Mouse (Mus musculus): ENCODE measurements around the gene Rab8b. TPM values are rescaled to one million over a fixed set of nuclear protein-coding genes. Genes with fewer than 3 reads are reported as not detected.
"Not testable (repeated sequence)": the region's sequence is repeated elsewhere in the genome, so short reads cannot be mapped to it uniquely, and the experiment has no call there.

The Rab8b gene
- total RNA-seq, 2 experiments from 2014 or later, result 34.6 to 38.7 TPM

DNA sequence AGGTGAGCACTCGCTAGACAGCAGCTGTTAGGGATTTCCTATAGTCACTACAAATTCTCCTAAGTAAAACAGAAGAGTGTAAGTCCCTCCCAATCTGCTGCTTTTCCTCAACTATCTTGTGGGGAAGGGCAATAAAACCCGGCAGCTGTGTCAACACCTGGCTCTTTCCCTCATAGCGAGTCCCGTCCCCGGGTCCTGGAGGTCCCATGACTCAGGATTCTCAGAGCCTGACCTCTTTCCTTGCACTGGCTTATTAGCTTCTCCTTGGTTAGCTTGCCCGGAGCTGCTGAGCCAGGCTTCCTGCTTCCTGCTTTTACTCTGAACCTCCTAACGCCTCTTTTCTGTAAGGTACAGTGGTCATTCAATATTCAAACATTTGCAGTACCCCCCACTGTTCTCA, 63.6 kb downstream of the Rab8b start:
- no peak for DNase-seq (ENCODE audit: low spot score in 2 of 2)

DNA sequence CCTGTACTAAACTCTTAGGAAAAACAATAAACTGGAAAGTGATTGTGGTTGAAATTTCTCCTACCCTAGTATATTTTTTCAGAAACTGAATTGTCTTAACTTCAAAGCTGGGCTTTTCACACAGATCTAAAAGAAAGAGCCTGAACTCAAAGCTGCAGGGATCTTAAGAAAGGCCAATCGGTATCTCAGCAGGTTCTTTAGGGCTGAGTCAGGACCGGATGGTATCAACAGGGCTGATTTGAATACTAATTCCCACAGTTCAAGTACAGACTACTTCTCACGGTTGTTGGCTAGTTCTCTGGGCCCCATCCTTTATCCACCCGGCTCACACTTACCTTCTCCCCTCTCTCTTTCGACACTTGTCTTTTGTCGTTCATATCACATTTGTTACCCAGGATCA, 66.9 kb downstream of the Rab8b start:
- no peak for DNase-seq (ENCODE audit: low spot score in 2 of 2)

DNA sequence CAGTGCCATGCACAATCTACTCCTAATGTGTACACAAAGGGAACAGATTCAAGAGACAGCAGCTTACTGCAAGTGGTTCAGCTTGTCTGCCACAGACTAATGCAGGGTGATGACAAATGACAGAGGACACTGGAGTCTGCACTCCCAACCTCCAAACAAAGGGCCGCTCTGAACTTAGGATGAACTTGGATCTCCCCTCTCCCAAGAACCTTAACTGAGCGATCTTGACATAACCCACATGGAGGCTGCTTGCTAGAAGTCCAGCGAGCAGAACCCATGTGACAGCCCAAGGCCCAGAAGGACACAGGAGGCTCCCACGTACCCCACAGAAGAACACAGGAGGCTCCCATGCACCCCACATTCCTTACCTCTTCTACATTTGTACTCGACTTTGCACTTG, 68.5 kb downstream of the Rab8b start:
- no peak for DNase-seq (ENCODE audit: low spot score in 2 of 2)

DNA sequence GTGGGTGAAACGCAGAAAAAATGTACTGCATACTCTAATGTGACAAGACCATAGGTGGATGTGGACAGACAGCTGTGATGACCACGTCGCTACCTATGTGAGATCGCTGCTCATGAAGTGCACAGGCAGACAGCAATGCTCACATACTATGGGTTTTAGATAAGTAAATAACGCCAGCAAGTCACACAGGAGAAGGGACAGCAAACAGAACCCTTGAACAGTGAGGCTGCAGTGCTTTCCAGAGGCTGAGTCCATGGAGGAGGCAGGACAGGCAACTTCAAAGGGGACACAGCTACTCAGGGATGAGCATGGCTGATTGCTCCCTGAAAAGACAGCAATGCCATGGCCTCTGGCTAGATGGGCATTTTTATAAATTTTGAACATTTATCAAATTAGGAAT, 72.7 kb downstream of the Rab8b start:
- no peak for DNase-seq (ENCODE audit: low spot score in 2 of 2)

DNA sequence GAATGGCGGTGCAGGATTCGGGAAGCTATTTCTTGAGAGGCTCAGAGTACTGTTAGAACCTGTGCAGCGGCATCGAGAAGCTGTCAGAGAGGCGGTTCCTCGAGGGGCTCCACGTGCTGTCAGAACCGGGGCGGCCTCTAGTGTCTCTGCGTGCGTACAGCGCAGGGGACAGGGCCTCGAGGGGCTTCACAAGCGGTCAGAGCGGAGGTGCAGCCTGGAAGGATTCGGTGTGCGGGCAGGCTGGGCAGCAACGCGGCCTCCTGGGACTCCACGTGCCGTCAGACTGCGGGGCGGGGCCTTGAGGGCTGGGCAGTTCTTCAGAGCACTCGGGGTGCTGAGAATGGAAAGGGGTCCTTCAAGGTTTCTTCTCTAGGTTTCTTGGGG, 84.4 kb downstream of the Rab8b start:
- no peak for DNase-seq (ENCODE audit: low spot score in 2 of 2)

DNA sequence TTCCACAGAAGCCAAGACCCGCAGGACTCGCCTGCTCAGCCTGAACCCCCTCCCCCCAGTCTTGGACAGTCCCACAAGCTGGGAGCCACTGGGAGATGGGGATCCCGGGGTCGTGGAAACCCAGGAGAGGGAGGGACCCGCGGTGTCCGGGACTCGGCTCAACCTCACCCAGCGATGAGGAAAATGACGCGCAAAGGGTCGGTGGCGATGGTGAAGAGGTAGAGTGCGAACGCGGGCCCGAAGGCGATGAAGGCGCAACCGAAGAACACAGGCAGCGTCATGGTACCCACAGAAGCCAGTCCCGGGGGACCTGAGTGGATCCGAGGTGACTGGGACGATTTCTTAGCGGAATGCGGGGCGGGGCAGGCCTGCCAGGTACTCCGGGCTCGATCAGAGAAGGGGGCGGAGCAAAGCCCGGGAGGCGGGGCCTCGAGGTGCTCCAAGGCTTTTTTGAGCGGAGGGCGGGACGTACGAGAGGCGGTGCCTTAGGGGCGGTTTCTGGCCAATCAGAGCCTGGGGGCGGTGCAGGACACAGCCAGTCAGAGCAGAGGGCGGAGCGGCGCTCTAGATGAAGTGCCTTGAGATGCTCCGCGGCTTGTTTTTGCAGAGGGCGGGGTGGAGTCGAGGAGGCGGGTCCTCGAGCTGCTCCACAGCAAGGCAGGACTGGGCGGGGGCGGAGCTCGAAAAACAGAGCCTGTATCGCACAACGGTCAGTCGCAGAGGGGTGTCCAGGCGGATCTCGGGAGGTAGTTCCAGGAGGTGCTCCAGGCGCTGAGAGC, 85.0 kb downstream of the Rab8b start, which contains the start of gene Aph1c:
TSS of gene Aph1c (minus strand) at position 409 of the 779 bp plus-strand sequence.
- peak; percentile 98 to 99 for DNase-seq (ENCODE audit: low spot score in 2 of 2)

DNA sequence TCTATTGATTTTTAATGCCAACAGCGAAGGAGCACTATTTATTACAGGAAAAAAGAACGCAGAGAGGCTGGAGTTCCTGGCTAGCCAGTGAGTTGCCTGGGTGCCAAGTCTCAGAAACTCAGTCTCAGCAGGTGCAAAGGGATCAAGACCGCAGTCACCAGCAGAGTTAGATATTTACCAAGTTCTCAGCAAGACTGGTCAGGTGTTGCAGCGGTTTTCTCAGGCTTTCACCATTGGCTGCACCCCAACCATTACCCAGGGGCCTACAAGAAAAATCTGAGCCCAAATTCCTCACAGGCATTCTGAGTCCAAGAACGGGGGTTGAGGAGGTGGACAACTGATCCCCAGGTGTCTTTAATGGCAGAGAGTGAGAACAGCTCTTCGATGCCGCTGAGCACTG, 85.6 kb downstream of the Rab8b start:
- DNase-seq (ENCODE audit: low spot score in 2 of 2), result no peak

DNA sequence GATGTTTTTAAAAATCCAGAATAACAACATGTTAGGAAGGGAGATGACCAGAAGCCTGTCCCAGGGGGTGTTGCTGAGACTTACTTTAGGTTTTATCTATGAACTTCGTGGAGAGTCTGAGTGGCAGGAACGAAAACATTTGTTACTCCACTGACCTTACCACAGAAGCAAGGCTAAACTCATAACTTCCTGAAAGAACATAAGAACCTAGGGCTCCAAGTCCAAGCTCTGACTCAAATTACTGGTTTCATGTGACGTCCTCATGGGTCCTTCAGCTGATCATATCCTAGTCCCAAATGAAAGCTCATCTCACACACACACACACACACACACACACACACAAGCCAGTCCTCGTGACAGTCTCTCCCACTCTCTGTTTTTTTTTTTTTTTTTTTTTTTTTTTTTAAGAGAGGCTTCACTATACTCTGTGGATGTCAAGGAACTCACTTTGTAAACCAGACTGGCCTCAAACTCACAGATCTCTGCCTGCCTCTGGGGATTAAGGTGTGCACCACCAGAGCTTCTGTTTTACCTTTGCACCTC, 87.0 kb downstream of the Rab8b start:
- no peak for DNase-seq (ENCODE audit: low spot score in 2 of 2)

DNA sequence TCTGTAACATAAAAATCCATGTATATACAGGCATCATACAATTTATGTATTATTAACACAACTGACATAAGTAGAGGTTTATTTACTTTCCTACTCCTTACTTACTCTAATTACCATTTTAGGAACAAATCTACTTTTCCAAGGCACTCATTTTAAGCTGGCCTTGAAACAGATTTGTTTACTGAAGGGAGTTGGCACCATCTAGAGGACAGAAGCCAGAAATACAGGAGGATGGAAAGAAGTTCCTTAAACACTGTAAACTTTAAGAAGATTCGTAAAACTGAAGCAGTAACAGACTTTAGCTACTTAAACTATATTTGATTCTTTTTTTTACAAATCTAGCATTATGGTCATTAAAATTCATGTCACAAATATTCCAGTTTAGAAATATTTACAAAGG, 93.5 kb downstream of the Rab8b start:
- peak in 1 of 2 experiments; percentile 39 for DNase-seq (ENCODE audit: low spot score in 2 of 2)

DNA sequence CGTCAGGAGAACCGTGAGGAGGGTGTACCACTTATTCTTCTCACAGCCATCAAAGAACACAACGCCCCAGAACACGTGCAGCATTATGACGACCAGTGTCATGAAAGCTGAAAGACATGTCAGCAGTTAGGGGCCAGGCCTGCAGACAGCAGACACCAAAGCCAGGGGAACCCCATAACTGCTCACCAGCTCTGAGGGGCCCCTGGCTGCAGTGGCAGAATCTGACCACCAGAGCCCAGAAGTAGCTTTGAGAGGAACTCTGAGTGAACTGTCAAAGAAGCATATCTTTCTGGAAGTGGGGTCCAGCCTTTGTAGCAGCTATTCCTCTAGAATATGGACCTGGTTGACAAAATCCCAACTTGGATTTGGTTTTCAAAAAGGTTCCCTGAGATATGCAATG, 97.2 kb downstream of the Rab8b start:
- DNase-seq (ENCODE audit: low spot score in 2 of 2), result not testable (repeated sequence)

DNA sequence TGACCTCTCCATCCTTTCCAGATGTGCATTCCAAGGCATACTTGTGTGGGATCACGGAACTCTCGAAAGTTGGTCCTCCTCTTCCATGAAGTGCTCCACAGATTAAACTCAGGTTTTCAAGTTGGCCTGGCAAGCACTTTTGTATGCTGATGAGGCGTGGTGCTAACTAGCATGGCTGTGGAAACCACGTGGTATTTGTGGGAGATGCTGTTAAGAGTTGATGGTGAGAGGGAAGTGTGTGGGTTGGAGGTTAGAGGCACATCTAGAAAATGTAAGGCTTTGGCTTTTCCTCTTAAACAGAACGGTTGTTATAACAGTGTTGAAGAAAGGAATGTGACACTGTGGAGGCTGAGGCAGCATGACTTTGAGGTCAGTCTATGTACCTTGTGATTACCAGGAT, 98.5 kb downstream of the Rab8b start:
- DNase-seq (ENCODE audit: low spot score in 2 of 2), result no peak

DNA sequence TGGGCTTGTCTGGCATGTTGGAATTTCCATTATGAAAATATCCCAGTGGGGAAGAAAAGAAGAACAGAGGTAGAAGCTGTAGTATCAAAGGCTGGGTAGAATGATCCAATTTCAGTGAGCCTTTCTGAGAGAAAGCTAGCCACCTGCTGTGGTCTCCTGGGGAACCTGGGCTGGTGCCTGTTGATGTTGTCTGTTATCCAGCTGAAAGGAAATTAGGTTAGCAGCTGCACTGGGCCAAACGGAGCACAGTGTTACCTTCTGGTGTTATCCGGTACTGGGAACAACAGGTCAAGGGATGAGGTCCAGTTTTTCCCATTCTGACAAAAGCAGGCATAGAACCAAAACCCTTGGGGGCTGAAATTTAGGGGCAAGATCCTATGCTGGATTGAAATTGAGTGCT, 106.1 kb downstream of the Rab8b start:
- no peak for DNase-seq (ENCODE audit: low spot score in 2 of 2)

DNA sequence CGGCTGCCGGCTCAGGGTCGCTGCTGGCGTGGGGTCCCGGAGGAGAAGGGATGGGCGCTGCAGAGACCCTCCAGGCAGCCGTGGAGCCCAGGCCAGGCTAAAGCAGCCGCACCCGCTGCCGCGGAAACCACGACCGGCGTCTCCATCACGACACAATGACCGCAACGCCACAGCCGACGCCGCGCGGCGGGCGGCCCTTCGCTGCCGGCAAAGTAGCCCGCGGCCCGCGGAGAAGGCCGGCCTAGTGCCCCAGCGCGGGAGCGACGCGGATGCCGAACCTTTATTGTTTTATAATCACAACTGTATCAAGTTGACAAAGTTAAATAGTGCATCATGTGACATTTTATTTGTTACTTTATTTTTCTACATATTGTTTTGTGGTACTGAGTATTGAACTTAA, 113.5 kb downstream of the Rab8b start:
- not testable (repeated sequence) for DNase-seq (ENCODE audit: low spot score in 2 of 2)

DNA sequence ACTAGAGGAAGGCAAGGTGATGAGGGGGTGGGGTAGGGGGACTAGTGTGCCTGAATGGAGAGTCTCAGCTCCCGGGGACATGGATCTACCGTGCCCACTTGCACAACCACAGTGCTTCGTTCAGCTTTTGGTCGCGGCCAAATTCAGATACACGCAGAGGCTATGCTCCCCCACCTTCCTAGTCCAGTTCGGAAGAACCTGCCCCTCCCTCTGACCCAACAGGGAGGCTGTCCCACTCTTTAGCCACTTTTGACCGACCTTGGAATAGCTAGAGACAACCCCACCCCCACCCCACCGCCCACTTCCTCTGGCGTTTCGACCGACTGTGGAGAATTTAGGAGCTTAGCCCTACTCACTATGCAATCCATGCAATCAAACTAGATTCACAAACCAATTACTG, 117.5 kb downstream of the Rab8b start:
- DNase-seq (ENCODE audit: low spot score in 2 of 2), result no peak

DNA sequence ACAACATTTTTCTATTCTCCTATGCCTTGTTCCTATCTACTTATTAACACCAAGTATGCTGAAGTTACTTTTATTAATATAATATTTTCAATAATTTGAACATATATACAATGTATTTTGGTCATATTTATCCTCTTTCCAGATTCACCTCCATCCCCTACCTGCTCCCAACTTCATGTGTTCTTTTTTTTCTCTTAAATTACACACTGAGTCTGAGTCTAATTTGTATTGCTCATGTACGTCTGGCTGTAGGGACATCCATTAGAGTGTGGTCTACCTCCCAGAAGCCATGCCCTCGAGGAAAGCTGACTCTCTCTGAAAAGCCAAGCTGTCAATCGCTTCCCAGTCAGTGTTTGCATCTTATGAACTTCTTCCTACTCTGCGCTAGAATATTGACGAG, 122.7 kb downstream of the Rab8b start, which contains the start of gene Gm10647:
TSS of gene Gm10647 (plus strand) at position 301 of the 400 bp plus-strand sequence.
- no peak for DNase-seq (ENCODE audit: low spot score in 2 of 2)

DNA sequence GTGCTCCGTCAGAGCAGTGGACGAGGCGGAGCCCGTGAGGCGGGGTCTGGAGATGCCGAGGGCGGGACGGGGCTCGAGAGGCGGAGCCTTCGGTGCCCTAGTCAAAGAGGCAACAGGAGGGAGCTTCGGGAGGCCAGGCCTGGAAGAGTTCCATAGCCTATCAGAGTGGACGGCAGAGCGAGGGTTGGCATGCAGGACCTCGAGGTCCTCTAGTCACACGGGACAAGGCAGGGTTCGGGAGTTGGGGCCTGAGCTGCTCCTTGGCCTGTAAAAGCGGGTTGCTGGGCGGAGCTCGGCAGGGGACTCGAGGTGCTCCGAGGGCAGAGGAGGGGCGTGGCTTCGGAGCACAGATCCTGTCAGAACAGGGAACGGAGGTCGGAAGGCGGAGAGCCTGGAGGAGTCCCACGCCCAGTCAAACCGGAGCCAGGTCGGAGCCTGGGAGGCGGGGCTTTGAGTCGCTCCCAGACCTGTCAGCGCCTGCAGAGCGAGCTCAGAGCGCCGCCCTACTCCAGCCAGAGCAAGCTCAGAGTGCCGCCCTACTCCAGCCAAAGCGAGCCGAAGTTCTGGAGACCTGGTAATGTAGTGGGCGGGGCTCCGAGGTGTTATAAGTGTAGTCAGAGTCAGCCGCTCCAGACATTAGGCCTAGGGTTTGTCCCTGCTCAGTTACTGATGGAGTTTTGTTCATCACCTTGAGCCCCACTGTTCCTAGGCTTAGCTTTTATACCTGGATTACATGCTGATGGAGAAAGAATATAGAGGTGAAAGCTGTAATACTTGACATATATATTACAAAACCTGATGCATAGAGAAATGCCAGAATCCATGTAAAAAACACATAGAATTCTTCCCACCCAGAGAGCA, 123.8 kb downstream of the Rab8b start, which contains the start of gene Aph1b:
TSS of gene Aph1b (minus strand) at position 27 of the 861 bp plus-strand sequence.
- peak; percentile 91 to 96 for DNase-seq (ENCODE audit: low spot score in 2 of 2)

DNA sequence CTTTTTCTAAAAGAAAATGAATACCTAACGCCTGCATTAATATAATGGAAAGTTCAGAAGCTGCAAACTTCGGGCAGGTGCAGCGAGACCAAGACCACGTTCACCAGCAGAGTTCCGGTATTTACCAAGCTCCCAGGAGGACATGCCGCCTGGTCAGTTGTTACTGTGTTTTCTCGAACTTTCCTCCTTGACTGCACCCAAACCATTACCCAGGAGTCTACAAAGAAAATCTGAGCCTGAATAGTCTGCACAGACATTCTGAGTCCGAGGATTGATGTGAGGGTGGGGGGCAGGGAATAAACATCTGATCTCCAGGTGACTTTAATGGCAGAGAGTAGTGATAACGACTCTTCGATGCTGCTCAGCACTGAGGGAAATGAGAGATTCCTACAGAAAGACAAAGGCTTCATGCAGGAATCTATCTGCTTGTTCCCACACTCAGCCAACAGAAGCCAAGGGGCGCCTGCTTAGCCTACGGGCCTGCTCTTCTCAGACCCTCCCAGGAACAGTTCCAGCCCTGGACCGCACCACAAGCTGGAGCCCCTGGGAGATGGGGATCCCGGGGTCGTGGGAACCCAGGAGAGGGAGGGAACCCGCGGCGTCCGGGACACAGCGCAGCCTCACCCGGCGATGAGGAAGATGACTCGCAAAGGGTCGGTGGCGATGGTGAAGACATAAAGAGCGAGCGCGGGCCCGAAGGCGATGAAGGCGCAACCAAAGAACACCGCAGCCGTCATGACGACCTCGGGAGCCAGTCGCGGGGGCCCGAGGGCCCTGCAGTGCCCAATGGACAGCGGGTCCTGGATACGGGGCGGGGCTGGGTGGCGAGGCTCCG, 124.6 kb downstream of the Rab8b start:
- DNase-seq (ENCODE audit: low spot score in 2 of 2), result no peak
